Mouse (Mus musculus) adrenal gland, adult 18-20 months (tissue): ENCODE results near the gene Tmem125. TPM values are rescaled to one million over a fixed set of nuclear protein-coding genes. Genes with fewer than 3 reads are reported as not detected.
"Not testable (repeated sequence)": the region's sequence is repeated elsewhere in the genome, so short reads cannot be mapped to it uniquely, and the experiment has no call there.

ENCODE experiments used
- DNase-seq, 2 experiments: peaks; one replicate each; pipeline ENCODE4 v3.0.0; 2021 to 2022; ENCODE audit warnings: low spot score in 2 of 2
- total RNA-seq, 2 experiments: library from RNA; stranded (reverse); gene quantifications; 1 replicate in 1 of 2; 2 replicates in 1 of 2; pipeline ENCODE4 v1.2.3; 2021

The Tmem125 gene
- total RNA-seq, 2 experiments from 2014 or later = not detected

- DNase-seq = no peak
Observed at GRCm38 (mm10) chr4:118537801-118538200, 6.0 kb downstream of the Tmem125 start.

- DNase-seq = no peak
Observed at GRCm38 (mm10) chr4:118535610-118536009, 8.2 kb downstream of the Tmem125 start.

GRCm38 (mm10) chr4:118533605-118534004 lies 10.2 kb downstream of the Tmem125 start:
- DNase-seq = no peak

GRCm38 (mm10) chr4:118533156-118533555 lies 10.7 kb downstream of the Tmem125 start:
- DNase-seq = no peak

GRCm38 (mm10) chr4:118532663-118533062 lies 11.2 kb downstream of the Tmem125 start:
- DNase-seq = no peak

GRCm38 (mm10) chr4:118527720-118528119 lies 16.1 kb downstream of the Tmem125 start:
- DNase-seq = no peak

- DNase-seq = no peak
Observed at GRCm38 (mm10) chr4:118527335-118527681, 16.5 kb downstream of the Tmem125 start.

GRCm38 (mm10) chr4:118526408-118527334 lies 17.2 kb downstream of the Tmem125 start, which contains the start of gene 2610528J11Rik:
Gene 2610528J11Rik (plus strand): TSS chr4:118526999.
- DNase-seq = no peak

- DNase-seq = no peak
Observed at GRCm38 (mm10) chr4:118525779-118526178, 18.1 kb downstream of the Tmem125 start.

- no peak for DNase-seq
Observed at GRCm38 (mm10) chr4:118523976-118524375, 19.9 kb downstream of the Tmem125 start.

- no peak for DNase-seq
Observed at GRCm38 (mm10) chr4:118522248-118522647, 21.6 kb downstream of the Tmem125 start.

- DNase-seq = no peak
Observed at GRCm38 (mm10) chr4:118518208-118518607, 25.6 kb downstream of the Tmem125 start.

- DNase-seq = no peak
Observed at GRCm38 (mm10) chr4:118517497-118518146, 26.2 kb downstream of the Tmem125 start.

GRCm38 (mm10) chr4:118516699-118517496 lies 26.9 kb downstream of the Tmem125 start:
- DNase-seq = no peak

GRCm38 (mm10) chr4:118509050-118509449 lies 34.8 kb downstream of the Tmem125 start:
- DNase-seq = no peak

GRCm38 (mm10) chr4:118507171-118507570 lies 36.7 kb downstream of the Tmem125 start:
- DNase-seq = not testable (repeated sequence)

GRCm38 (mm10) chr4:118505551-118505950 lies 38.3 kb downstream of the Tmem125 start:
- DNase-seq = no peak

- DNase-seq = no peak
Observed at GRCm38 (mm10) chr4:118500792-118501191, 43.1 kb downstream of the Tmem125 start.

GRCm38 (mm10) chr4:118500171-118500724 lies 43.6 kb downstream of the Tmem125 start:
- no peak for DNase-seq
